Mouse (Mus musculus) layer of hippocampus, adult 11-12 months (tissue): ENCODE data around the gene Cmc2.

Experiments
- DNase-seq: peaks from one replicate; pipeline ENCODE4 v3.0.0; 2022; ENCODE audit warnings: low spot score

The Cmc2 gene

DNA sequence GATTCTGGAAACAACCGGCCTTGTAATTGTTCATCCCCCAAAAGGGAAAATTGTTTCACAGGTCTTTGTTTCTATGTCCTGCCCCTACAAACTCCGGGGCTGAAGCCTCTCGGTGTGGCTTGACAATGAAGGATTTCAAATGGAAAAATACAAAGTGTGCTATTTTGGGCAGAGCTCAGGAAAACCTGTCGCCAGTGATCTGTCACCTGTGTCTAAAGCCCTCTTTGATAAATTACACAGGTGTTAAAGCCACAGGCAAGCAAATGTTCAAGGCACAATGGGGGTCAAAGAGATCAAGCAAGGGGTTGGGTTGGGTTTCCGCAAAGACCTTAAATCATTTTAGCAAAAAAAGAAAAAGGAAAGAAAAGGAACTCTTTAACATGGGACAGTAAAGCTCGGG is 78.6 kb downstream of the Cmc2 start:
- no peak for DNase-seq
